Mouse (Mus musculus): ENCODE data around the gene Actc1.

The Actc1 gene

DNA sequence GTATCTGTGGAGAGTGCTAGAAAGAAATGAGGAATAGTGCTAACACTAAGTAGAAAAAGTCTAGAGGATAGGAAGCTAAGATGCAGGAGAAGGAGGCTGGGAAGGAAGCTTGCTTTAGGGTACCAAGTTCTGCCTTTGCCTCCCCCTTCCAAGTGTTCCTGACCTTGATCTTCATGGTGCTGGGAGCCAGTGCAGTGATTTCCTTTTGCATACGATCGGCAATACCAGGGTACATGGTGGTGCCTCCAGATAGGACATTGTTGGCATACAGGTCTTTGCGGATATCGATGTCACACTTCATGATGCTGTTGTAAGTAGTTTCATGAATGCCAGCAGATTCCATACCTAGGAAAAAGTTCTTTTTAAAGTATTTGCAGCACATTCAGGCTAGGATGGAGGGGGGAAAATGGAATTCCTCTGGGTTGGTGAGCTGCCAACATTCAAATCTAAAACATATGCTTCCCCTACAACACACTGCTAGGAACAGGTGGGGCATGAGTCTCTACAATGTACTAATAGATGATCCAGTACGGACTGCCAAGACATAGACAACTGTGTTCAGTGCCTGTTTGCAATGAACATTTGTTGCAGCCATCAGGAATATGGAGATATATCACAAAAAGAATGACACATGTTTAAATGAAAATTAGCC is 5.3 kb downstream of the Actc1 start:
- no peak for DNase-seq

DNA sequence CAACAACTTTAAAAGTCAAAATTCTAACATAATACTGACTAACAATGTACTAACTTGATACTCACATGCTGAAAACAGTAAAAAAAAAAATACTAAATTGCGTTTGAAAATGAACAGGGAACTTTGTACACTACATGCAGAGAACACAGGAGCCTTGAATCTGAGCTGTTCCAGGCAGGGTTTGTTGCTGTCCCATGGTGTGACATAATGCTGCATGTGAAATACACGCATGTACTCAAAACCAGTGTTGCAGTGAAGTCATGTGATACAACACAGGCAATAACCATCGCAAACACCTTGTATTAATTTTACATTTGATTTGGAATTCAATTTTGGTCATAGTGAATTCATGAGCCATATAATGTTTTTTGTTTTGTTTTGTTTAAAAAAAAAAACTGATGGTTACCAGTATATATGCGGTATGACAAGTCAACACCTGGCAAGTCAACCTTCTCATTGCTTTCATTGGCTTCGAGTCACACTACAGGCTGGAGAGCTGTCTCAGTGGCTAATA is 7.1 kb downstream of the Actc1 start:
- DNase-seq: no peak

DNA sequence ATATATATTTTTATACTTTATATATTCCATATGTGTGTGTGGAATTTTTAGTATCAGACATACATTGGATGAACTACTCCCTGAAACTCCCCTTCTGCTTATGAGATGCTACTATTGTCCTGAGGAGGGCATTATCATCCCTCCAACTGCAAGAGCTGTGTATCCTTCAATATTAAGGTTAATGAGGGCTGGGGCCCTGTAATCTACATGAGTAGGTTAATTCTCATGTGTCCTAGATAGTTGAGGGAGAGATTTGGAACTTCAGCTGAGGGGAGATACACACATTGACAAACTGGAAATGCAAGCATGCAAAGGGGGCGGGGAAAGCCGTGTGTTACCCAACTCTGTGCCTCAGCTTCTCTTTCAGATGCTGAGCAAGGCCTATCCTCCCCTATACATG is 15.4 kb downstream of the Actc1 start:
- DNase-seq: no peak

DNA sequence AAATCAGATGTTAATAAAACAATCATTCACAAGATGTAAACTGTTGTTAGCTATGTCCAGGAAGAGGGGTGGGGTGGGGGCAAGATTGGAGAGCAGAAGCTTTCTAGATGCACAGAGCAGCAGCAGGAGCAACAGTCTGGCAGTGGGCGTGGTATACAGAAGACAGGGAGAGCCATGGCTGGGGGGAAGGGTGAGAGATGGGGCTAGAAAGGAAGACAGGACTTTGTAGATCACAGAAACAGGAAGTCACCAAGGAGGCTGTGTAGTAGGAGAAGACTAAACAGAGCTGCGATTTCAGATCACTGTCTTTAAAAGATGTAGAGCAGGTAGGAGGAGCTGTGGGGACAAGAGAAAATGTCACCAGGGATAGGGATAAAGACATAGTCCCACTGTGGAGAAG is 21.1 kb downstream of the Actc1 start:
- no peak for DNase-seq

DNA sequence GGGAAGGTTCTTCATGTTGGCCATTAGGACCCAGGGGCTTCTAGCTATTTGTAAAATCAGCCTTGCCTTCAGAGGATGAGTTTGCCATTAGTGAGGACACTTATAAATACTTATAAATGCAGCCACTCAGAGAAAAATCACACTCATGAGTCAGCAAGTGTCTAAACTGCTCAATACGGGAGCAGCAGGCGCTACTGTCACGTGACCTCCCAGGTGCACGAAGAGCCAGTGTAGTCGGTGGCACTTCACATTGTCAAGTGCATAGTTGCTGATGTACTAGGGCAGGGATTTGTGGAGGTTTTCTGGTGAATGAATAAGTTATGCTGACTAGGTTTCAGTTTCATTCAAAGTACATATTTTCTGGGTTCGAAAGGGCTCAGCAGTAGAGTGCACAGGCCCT is 30.0 kb downstream of the Actc1 start:
- DNase-seq: no peak

DNA sequence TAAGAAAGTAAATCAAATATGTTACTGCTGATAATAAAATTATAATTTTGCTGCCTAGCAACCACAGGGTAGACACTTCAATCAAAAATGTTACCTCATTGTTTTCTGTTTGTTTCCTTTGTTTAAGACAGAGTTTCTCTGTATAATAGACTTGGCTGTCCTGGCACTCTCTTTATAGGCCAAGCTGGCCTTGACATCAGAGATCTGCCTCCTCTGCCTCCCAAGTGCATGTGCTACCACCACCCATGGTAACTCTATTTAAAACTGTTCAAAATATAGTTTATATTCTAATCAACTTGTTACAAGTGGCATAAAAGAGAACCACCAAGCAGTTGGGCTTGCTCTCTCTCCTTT is 33.2 kb downstream of the Actc1 start:
- DNase-seq: no peak

DNA sequence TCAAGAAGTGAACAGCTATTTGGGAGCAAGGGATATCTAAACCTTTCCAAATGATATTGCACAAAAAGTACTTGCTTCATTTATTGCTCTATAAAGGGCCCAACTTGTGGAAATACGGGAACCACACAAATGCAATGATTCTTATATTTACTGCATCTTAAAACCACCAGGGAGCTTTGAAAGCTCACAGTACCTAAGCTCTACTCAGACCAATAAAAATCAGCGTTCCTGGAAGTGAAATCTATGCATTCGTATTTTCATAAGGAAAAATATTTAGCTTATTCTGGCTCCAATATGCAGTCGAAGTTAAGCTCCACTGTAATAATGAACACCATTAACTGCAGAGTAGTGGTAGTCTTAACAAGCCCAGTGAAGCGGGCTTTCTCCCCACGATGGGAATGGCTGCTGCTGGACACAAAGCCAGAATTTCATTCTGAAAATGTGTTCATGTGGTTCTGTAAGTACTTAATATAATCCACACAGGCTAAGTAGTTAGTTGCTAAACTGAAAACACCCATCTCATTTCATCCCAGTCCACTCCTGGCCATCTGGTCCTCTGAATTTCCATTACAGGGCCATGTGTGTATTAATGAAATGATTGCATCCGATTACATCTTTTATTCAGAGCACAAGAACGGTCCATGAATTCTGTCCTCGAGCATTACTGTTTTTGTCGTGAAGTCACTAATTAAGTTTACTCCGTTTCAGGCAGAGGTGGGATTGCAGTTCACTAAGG is 33.7 kb downstream of the Actc1 start:
- DNase-seq: no peak

DNA sequence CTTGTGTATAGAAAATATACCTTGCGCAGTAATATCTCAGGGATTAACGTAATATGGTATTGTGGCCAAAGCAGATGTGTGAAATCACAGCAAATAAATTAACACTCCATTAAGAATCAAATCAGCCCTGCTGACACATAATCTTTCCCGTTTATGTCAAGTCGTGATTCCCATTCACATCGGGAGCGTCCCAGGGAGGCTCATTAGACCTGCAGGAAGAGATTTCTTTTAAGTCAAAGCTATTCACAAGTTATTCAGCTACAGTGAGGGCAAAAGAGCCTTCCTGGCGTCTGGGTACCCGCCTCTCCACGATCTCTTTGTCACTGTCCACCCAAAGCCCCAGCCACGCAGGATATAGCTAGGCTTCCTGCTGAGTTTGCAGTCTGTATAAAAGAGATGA is 35.2 kb downstream of the Actc1 start:
- no peak for DNase-seq

DNA sequence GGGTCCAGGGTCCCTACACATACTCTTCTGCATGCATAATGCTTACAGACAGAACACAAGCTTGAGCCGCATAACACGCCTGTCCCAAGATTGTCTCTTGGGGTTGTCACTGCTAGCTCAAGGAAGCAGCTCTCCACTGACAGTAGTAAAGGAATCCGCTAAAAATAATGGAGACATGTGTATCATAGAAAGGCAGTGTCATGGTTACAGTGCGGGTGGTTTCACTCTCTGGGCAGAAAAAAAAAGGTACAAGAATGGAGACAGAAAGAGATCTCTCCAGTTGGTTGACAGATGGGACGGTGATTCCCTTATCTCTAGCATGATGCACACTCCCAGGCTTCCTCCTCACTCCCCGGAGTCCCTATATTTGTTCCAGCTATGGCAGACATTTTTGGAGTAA is 38.5 kb downstream of the Actc1 start:
- DNase-seq: no peak

DNA sequence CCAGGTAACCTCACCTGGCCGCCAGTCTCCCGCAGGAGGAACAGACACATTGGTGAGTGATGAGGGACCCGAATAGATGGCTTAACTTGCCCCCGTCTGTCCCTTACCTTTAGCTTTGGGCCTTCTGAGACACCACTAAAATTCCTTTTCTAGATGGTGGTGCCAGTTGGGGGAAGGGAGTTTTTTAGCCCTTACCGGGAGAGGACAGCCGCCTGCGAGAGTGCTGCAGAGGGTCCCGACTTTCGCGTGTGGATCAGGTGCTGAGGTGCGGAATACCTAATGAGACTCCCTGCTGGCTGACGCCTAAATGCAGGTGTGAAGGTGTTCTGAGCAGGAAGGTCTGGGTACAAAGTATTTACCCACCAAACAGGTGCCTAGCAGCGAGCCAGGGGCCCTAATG is 39.5 kb downstream of the Actc1 start:
- no peak for DNase-seq

DNA sequence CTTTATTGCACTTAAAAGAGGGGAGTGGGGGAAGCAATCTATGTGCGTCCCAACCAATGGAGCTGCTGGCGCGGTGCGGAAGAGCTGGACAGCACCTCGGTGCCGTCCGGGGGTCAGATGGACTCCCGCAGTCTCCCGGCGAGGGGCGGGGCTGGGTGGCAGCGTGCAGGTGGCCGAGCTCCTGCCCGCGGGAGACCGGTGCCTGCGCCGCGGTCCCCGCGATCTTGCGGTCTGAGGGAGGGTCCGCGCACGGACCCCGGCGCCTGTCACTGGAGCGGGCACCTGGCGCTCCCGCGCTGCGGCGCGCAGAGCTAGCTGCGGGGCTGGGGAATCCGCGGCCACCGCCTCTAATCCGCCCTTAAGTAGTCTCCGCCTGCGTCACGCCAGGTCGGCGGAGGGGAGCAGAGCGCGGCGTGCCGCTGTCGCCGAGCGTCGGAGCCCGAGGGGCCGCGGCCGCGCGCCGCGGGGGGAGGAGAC is 40.0 kb downstream of the Actc1 start, which contains the start of gene Gjd2:
TSS of gene Gjd2 (minus strand) at position 325 of the 477 bp plus-strand sequence.
- no peak for DNase-seq

DNA sequence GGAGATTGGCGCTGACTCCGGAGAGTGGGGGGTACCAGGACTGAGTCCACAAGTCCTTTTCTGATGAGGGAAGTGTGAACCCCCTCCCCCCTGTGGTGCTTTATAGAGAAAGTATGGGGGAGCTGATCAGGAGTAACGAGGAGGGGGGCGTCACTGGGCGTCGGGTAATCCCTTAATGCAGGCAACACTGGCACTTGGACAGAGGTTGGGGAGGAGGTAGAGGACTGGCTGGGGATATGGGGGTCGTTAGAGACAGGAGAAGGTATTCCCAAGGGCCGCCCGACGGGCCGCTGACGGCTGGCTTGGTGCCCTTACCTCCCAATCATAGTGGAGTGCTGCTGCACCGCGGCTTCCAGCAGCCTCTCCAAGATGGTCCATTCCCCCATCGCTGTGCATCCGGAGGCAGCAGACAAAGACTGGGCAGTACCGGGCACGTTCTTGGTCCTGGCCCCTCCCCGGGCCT is 40.6 kb downstream of the Actc1 start:
- no peak for DNase-seq

DNA sequence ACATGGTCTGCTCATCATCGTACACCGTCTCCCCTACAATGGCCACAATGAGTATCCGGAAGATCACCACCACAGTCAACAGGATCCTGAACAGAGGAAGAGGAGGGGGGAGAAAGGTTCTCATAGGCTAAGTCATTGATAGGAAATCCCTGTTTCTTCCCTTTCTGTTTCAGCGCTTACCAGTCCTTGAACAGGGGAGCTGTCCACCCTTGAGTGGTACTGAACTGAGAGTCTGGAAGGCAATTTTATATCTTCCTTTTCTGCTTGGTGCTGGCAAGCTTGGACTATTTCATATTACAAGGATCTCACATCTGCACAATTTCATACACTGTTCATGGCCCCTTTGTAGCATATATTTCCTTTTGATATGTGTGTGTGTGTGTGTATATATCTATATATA is 41.5 kb downstream of the Actc1 start:
- no peak for DNase-seq

DNA sequence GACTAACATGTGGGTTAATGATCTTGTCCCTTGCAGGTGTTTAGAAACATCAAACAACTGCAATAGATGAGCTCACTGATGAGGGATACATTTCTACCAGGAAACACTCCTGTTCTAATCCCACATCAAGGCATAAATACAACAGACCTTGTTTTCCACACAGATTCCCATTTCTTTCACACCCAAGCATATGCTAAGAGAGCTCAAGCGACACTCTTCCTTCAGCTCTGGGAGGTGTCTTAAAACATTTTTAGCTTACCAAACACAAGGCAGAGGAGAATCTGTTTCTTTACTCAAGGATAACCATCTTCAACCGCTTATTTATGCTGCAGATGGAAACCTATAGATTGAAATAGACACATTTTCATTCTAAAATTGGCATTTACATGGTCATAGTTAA is 45.0 kb downstream of the Actc1 start:
- no peak for DNase-seq

DNA sequence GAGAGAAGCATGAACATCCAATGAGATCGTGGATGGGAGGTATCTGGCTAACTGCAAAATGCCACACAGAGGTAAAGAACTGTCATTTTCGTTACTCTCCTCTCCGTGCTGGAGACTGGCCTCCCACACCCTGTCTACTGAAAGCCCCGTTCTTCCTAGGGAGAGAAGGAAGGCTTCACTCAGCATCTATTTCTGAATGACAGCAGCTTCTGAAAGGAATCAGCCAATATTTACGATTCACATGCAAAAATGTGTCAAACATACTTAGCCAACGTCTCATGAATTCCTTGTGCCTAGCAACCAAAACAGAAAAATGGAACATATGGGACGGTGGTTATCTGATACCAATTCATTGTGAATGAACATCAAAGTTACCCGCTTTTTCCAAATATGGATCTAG is 55.9 kb downstream of the Actc1 start:
- no peak for DNase-seq

All from B cell, adult 2 months (primary cell).